Mouse (Mus musculus) forebrain, postnatal 0 days (tissue): Measurements from ENCODE around the gene Maged1. TPM values are rescaled to one million over a fixed set of nuclear protein-coding genes. Genes with fewer than 3 reads are reported as not detected.
A peak's percentile ranks its signal among the peaks of the same experiment; 100 is the strongest.
"Not testable (repeated sequence)": the region's sequence is repeated elsewhere in the genome, so short reads cannot be mapped to it uniquely, and the experiment has no call there.

Experiments
- ATAC-seq: fragments of 200-750 bp; cut with Nextera tagmentation; 2 replicates; pipeline ENCODE4 v1.8.0; 2017; ENCODE audit warnings: mild to moderate bottlenecking, moderate library complexity
- DNase-seq: peaks from one replicate; pipeline ENCODE4 v3.0.0-alpha.2; 2015
- H3K27ac ChIP-seq: fragments of 300-500 bp; sonication (generic); 2 replicates; pipeline ENCODE4 v1.5.1; 2014; ENCODE audit warnings: low read depth, mild to moderate bottlenecking, antibody characterized with exemption, low read length, moderate library complexity, mixed read lengths
- H3K27me3 ChIP-seq: fragments of 300-500 bp; sonication (generic); 2 replicates; pipeline ENCODE4 v1.6.1; 2014; ENCODE audit warnings: mild to moderate bottlenecking, low read length, mixed read lengths; ENCODE audit not compliant: insufficient read depth
- H3K36me3 ChIP-seq: fragments of 300-500 bp; sonication (generic); 2 replicates; pipeline ENCODE4 v1.6.1; 2014; ENCODE audit warnings: mild to moderate bottlenecking, moderate library complexity; ENCODE audit not compliant: insufficient read depth
- H3K4me1 ChIP-seq: fragments of 300-500 bp; sonication (generic); 2 replicates; pipeline ENCODE4 v1.6.1; 2014; ENCODE audit warnings: antibody characterized with exemption; ENCODE audit not compliant: insufficient read depth
- H3K4me2 ChIP-seq: fragments of 300-500 bp; sonication (generic); 2 replicates; pipeline ENCODE4 v1.6.1; 2014; ENCODE audit warnings: low read depth, mild to moderate bottlenecking, moderate library complexity
- H3K4me3 ChIP-seq: fragments of 300-500 bp; sonication (generic); 2 replicates; pipeline ENCODE4 v1.5.1; 2014; ENCODE audit warnings: low read depth, low read length, mixed read lengths
- H3K9ac ChIP-seq: fragments of 300-500 bp; sonication (generic); 2 replicates; pipeline ENCODE4 v1.6.1; 2014; ENCODE audit warnings: mild to moderate bottlenecking
- H3K9me3 ChIP-seq: fragments of 300-500 bp; sonication (generic); 2 replicates; pipeline ENCODE4 v1.6.1; 2016; ENCODE audit warnings: low read length
- CTCF ChIP-seq: sonication (generic); IDR thresholded peaks from 2 replicates; pipeline ENCODE4 v1.5.1; 2016; ENCODE audit warnings: antibody characterized with exemption, control low read depth, low read depth
- WGBS: fragments of 180-500 bp; shearing (Covaris S2); extraction: QIAGEN DNeasy Blood & Tissue Kit; methylation state at CpG from one replicate; pipeline ENCODE4 v1.1.7; 2014; 5-methylcytosine and 5-hydroxymethylcytosine counted together
- polyA plus RNA-seq: library from polyadenylated mRNA; unstranded; fragments of >200 nt; fragmentation: Nextera tagmentation; extraction: Ambion mirVana; gene quantifications from 2 replicates; pipeline ENCODE4 v1.2.1, GENCODE M21; 2015
- total RNA-seq: library from RNA; depleted of rRNA; stranded (reverse); fragments of >200 nt; gene quantifications from 2 replicates; pipeline ENCODE4 v1.2.3, GENCODE M21; 2014

The Maged1 gene
- total and polyA plus RNA-seq, 2 experiments from 2014 or later, result 838 to 1,158 TPM

DNA sequence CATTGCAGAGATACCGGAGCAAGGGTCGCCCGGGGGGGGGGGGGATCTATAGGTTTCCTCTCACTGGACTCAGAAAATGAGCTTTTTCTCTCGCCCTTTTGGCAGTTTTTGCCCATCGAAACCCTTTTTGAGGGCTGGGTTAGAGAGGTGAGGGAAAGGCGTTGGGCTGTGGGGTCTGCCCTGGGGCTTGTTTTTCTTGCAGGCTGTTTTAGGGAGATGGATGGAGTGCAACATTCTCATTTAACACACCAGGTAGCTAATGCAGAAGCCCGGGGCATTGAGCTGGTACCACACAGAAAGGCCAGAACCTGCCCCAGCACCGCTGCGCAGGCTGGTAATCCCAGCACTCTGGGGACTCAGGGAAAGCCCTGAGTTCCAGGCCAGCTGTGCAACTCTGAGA is 593 bp upstream of the Maged1 start:
- no peak for ATAC-seq
- WGBS, result 53% methylated on average over 8 of the region's 9 CpGs

DNA sequence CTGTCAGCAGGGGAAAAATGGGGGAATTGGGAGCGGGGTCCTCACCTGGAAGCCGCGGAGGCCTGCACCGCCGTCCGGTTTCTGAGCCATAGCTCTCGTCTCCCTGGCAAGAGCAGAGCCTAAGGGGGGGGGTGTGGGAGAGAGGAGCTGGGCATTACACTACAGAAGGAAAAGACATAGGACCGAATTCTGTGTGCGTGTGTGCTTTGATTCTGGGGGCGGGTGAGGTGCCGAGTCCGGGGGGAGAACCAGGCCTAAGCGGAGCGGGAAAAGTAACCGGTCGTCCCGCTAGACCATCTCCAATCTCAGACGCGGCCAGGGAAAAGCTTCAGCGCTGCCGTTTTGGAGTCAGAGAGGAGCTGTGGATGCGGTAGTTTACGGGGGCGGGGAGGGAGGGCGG is 737 bp downstream of the Maged1 start:
- WGBS, result 28% methylated on average over 25 of the region's 25 CpGs
- Histone ChIP-seq H3K36me3 (peaks cover 26% of the 10 kb centered on the region), H3K4me1 (no peaks in the 10 kb centered on the region), H3K4me2 (peak overlapping the region; percentile 54), H3K4me3 (peak overlapping the region; percentile 57), H3K9ac (peak overlapping the region; percentile 85), H3K27me3 (no peaks in the 10 kb centered on the region), H3K9me3 (no peaks in the 10 kb centered on the region), H3K27ac (peak overlapping the region; percentile 92)
- ATAC-seq (peak; percentile 7), DNase-seq (no peak)
- no peak for TF ChIP-seq CTCF

More for the DNA sequence above, 593 bp upstream of the Maged1 start:
- Histone ChIP-seq H3K4me3 (peak overlapping the region; percentile 57), H3K4me2 (peak overlapping the region; percentile 46), H3K4me1 (no peaks in the 10 kb centered on the region), H3K27me3 (no peaks in the 10 kb centered on the region), H3K27ac (peak overlapping the region; percentile 92), H3K9me3 (no peaks in the 10 kb centered on the region), H3K36me3 (peaks cover 14% of the 10 kb centered on the region), H3K9ac (peak overlapping the region; percentile 48)
- TF ChIP-seq CTCF, result no peak
- DNase-seq, result no peak

DNA sequence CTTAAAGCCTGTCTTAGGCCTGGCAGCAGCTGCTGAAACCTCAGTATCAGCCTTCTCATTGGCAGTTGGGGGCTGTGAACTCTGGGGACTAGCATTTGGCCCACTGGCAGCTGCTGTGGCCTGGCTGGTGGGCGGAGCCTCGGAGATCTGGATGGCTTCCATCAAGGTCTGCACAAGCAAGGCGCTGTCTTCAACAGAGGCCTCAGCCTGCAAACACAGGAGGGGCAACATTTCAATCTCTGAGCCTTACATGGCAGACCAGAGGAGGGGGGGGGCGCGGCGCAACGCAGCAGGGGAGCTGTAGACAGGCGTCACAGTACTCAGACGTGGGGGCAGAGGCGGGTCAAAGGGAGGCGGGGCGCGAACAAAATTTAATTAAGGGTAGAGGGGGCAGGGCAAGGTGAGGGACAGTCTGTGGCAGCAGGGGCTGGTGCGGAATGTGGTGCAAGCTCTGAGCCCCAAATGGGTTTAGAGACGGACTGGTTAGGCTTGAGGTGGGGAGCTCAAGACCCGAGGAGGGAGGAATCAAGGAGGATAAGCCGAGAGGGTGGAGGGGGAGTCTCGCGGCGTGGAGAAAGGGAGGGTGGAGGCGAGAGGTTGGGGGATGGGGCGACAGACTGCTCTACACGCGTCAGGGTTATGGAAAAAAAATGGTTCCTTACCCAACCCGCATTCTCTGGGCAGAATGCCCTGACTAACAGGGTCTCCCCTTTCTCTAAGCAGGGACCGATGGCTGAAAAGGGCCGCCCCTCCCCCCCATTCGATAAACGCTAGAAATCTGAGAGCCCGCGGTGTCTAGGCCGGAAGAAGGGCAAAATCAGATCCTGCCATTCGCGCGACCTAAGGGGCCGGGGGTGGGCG is 1.4 kb downstream of the Maged1 start:
- no peak for TF ChIP-seq CTCF
- WGBS, result 34% methylated on average over 37 of the region's 37 CpGs
- Histone ChIP-seq H3K27ac (peak overlapping the region; percentile 92), H3K4me3 (peak overlapping the region; percentile 57), H3K4me1 (no peaks in the 10 kb centered on the region), H3K36me3 (peaks cover 31% of the 10 kb centered on the region), H3K4me2 (peak overlapping the region; percentile 54), H3K9me3 (no peaks in the 10 kb centered on the region), H3K27me3 (no peaks in the 10 kb centered on the region), H3K9ac (peak overlapping the region; percentile 85)
- ATAC-seq (peak; percentile 61), DNase-seq (peak; percentile 87)

DNA sequence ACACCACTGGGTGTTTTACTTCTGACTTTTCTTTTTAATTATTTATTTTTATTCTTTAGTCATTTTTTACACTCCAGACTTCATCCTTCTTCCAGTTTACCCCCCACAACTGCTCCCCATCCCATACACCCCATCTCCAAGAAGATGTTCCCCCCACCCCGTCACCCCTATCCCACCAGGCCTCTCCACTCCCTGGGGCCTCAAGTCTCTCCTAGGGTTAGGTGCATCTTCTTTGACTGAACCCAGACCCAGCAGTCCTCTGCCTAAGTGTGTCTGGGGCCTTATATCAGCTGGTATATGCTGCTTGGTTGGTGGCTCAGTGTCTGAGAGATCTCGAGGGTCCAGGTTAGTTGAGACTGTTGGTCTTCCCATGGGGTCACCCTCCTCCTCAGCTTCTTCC is 7.6 kb downstream of the Maged1 start:
- H3K9me3 ChIP-seq, result no peaks in the 10 kb centered on the region
- H3K9ac ChIP-seq, result no peak overlapping the region
- no peak overlapping the region for H3K4me2 ChIP-seq
- peaks cover 33% of the 10 kb centered on the region for H3K36me3 ChIP-seq
- H3K4me3 ChIP-seq, result no peak overlapping the region
- H3K4me1 ChIP-seq, result no peaks in the 10 kb centered on the region
- TF ChIP-seq CTCF, result no peak
- peak; percentile 42; the same call in 1 of the 2 replicates for ATAC-seq
- no peak for DNase-seq
- no peaks in the 10 kb centered on the region for H3K27me3 ChIP-seq
- 61% methylated on average over 2 of the region's 2 CpGs for WGBS
- H3K27ac ChIP-seq, result no peak overlapping the region

DNA sequence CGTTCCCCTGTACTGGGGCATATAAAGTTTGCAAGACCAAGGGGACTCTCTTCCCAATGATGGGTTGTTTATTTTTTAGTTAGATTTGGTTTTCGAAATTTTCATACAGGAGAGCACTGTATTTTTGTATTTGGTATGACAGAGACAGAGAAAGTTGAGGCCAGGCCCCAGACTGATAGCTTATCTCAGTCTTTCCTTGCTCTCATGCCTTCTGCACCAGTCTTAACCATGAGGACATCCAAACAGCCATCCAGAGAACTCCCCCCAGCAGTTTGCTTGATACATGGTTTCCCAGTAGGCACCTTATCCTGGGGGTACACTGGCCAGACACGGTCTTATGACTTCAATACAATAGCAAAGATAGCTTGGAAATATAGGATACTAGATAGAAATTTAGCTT is 11.6 kb downstream of the Maged1 start:
- H3K27ac ChIP-seq, result no peak overlapping the region
- H3K4me1 ChIP-seq, result no peaks in the 10 kb centered on the region
- 79% methylated on average over 3 of the region's 3 CpGs for WGBS
- TF ChIP-seq CTCF, result no peak
- H3K36me3 ChIP-seq, result 0 out of 2 replicates have a peak, but pooled peaks cover under 1% of the 10 kb centered on the region
- no peak for ATAC-seq
- no peak overlapping the region for H3K4me2 ChIP-seq
- H3K9ac ChIP-seq, result no peak overlapping the region
- DNase-seq, result no peak
- H3K4me3 ChIP-seq, result no peak overlapping the region
- no peaks in the 10 kb centered on the region for H3K9me3 ChIP-seq
- H3K27me3 ChIP-seq, result no peaks in the 10 kb centered on the region

DNA sequence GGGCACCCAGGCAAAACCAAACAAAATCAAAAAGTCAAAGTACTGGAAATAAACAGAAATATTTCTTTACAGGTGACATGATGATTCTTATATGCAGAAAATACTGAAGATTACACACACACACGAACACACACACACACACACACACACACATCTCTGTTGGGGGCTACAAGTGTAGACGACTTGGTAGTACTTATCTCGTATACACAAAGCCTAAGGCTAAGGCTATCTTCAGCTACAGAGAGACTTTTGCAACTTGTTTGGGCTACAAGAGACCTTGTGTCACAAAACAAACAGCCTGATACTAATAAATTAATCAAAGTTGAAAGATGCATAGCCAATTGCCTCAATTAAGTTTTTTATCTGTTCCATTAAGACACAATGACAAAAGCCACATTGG is 19.8 kb downstream of the Maged1 start:
- Histone ChIP-seq H3K9me3 (no peaks in the 10 kb centered on the region), H3K27me3 (no peaks in the 10 kb centered on the region), H3K9ac (no peak overlapping the region), H3K27ac (no peak overlapping the region), H3K4me2 (no peak overlapping the region), H3K4me3 (no peak overlapping the region), H3K4me1 (no peaks in the 10 kb centered on the region), H3K36me3 (no peaks in the 10 kb centered on the region)
- ATAC-seq, result no peak
- no peak for TF ChIP-seq CTCF
- WGBS, result 74% methylated on average over 3 of the region's 3 CpGs
- DNase-seq, result no peak

DNA sequence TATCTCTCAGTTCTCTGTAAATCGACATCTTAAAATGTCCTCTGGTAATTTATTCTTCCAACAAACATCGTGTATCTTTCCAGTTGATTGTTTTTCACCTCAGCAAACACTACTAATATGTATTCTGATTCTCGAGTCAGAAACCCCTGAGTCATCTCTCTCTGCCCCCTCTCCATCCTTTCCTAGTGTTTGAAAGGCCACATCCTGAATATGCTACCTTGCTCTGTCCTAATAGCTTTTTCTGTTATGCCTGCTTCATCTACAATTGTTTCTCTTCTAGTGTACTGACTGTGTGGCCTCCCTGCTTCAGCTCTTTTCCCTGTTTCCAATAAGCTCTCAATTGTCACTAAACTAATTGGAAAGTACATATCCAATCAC is 33.5 kb downstream of the Maged1 start:
- Histone ChIP-seq H3K4me2 (no peak overlapping the region), H3K27me3 (no peaks in the 10 kb centered on the region)
- peak; percentile 2 for DNase-seq

DNA sequence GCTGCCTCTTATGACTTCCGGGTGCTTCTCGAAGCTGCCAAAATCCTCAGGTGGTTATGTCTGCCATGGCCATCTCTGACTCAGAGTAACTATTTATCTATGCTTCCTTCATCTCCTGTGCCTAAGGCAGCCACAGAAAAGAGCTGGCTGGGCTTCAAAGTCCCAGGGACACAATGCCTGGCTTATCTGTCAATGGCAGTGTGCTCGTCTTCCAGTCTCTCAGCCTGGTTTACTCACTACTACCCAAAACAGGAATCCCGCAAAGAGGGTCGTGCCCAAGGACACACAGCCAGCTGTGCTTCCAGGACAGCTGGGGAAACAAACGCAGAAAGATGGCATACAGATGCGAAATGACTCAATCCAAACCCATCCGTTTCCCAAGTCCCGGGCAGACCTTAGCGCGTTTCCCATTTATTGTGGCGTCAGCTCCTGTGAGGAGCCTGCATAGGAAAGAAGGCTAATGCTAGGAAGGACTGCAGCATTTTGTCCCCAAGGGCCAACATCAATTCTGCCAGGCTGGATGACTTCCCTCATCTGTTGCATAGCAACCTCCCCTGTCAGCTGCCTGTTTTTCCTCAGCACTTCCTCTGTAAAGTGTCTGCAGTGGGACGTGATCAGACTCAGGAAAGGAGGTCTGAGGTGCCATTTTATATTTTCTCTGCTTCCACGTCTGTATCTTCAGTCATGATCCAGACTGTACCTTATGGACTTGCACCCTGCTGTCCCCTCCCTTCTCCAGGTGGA is 34.1 kb downstream of the Maged1 start:
- WGBS, result 34% methylated on average over 6 of the region's 14 CpGs
- H3K4me2 ChIP-seq, H3K9ac ChIP-seq, H3K4me1 ChIP-seq, H3K27me3 ChIP-seq, H3K4me3 ChIP-seq, H3K9me3 ChIP-seq, H3K36me3 ChIP-seq: not testable (repeated sequence)
- peak; percentile 97 for ATAC-seq
- peak; percentile 31 for DNase-seq
- H3K27ac ChIP-seq, result peak overlapping the region; percentile 66

More for the DNA sequence above, 33.5 kb downstream of the Maged1 start:
- 45% methylated on average over 3 of the region's 3 CpGs for WGBS
- ATAC-seq, result peak; percentile 7; the same call in 1 of the 2 replicates
- no peaks in the 10 kb centered on the region for H3K36me3 ChIP-seq
- TF ChIP-seq CTCF, result no peak
- H3K9me3 ChIP-seq, result no peaks in the 10 kb centered on the region
- no peak overlapping the region for H3K4me3 ChIP-seq
- H3K27ac ChIP-seq, result no peak overlapping the region; the same call in 1 of the 2 replicates
- H3K4me1 ChIP-seq, result no peaks in the 10 kb centered on the region
- H3K9ac ChIP-seq, result no peak overlapping the region
